Mouse (Mus musculus) layer of hippocampus, adult 18-20 months (tissue): ENCODE measurements around the gene Mast4. TPM values are rescaled to one million over a fixed set of nuclear protein-coding genes. Genes with fewer than 3 reads are reported as not detected.
"Not testable (repeated sequence)": the region's sequence is repeated elsewhere in the genome, so short reads cannot be mapped to it uniquely, and the experiment has no call there.

ENCODE experiments used
- DNase-seq, 2 experiments: peaks; one replicate each; pipeline ENCODE4 v3.0.0; 2022; ENCODE audit warnings: low spot score in 2 of 2
- long read RNA-seq: library from polyadenylated mRNA; stranded (forward); transcript quantifications from one replicate; pipeline ENCODE4 v2.0.0, GENCODE M21; 2021
- total RNA-seq, 2 experiments: library from RNA; stranded (reverse); gene quantifications; 2 replicates each; pipeline ENCODE4 v1.2.3; 2021

The Mast4 gene
- total RNA-seq, result 10 to 100 TPM; 60.1 to 68.2 TPM
- long read RNA-seq, partial matches to known transcripts, result 2 of 28 reads
- long read RNA-seq, other reads (novel, unspliced or antisense), result 26 of 28 reads

GRCm38 (mm10) chr13:103334392-103334686 is at the start of gene Mast4:
TSS of gene Mast4 (minus strand) at chr13:103334497.
- DNase-seq, result peak; percentile 84 to 88

GRCm38 (mm10) chr13:103374495-103374894 is 40.2 kb upstream of the Mast4 start:
- DNase-seq, result no peak

- DNase-seq, result peak in 1 of 2 experiments; percentile 34
Measured at GRCm38 (mm10) chr13:103369194-103369593, 34.9 kb upstream of the Mast4 start.

GRCm38 (mm10) chr13:103363181-103363580 is 28.9 kb upstream of the Mast4 start:
- DNase-seq, result no peak

GRCm38 (mm10) chr13:103357415-103357814 is 23.1 kb upstream of the Mast4 start:
- not testable (repeated sequence) for DNase-seq

GRCm38 (mm10) chr13:103356909-103357308 is 22.6 kb upstream of the Mast4 start:
- not testable (repeated sequence) for DNase-seq

GRCm38 (mm10) chr13:103354737-103355136 is 20.4 kb upstream of the Mast4 start:
- DNase-seq, result no peak

- no peak for DNase-seq
Measured at GRCm38 (mm10) chr13:103344749-103345148, 10.5 kb upstream of the Mast4 start.

- no peak for DNase-seq
Measured at GRCm38 (mm10) chr13:103344006-103344720, 9.9 kb upstream of the Mast4 start.

- DNase-seq, result peak in 1 of 2 experiments; percentile 21
Measured at GRCm38 (mm10) chr13:103341031-103341430, 6.7 kb upstream of the Mast4 start.

- DNase-seq, result no peak
Measured at GRCm38 (mm10) chr13:103338616-103339015, 4.3 kb upstream of the Mast4 start.

- no peak for DNase-seq
Measured at GRCm38 (mm10) chr13:103336237-103336636, 1.9 kb upstream of the Mast4 start.

GRCm38 (mm10) chr13:103334723-103335458 is 594 bp upstream of the Mast4 start:
- DNase-seq, result peak in 1 of 2 experiments; percentile 24

GRCm38 (mm10) chr13:103333601-103334391 is 501 bp downstream of the Mast4 start:
- DNase-seq, result peak; percentile 23 to 45

GRCm38 (mm10) chr13:103333153-103333552 is 1.1 kb downstream of the Mast4 start:
- DNase-seq, result no peak

- no peak for DNase-seq
Measured at GRCm38 (mm10) chr13:103332731-103333130, 1.6 kb downstream of the Mast4 start.

- DNase-seq, result no peak
Measured at GRCm38 (mm10) chr13:103331096-103331495, 3.2 kb downstream of the Mast4 start.

- no peak for DNase-seq
Measured at GRCm38 (mm10) chr13:103328299-103328698, 6.0 kb downstream of the Mast4 start.

GRCm38 (mm10) chr13:103327843-103328242 is 6.5 kb downstream of the Mast4 start:
- DNase-seq, result no peak

GRCm38 (mm10) chr13:103326186-103326585 is 8.1 kb downstream of the Mast4 start:
- no peak for DNase-seq

GRCm38 (mm10) chr13:103319881-103320280 is 14.4 kb downstream of the Mast4 start:
- DNase-seq, result no peak

GRCm38 (mm10) chr13:103319317-103319716 is 15.0 kb downstream of the Mast4 start:
- no peak for DNase-seq
